Mouse (Mus musculus) intestine, embryonic 16.5 days (tissue): ENCODE results near the gene Uqcrh. TPM values are rescaled to one million over a fixed set of nuclear protein-coding genes. Genes with fewer than 3 reads are reported as not detected.

Source experiments
- ATAC-seq: fragments of 200-750 bp; cut with Nextera tagmentation; 2 replicates; pipeline ENCODE4 v1.8.0; 2017; ENCODE audit warnings: moderate TSS enrichment, moderate library complexity
- H3K27ac ChIP-seq: fragments of 300-500 bp; sonication (generic); 2 replicates; pipeline ENCODE4 v1.5.1; 2014; ENCODE audit warnings: mild to moderate bottlenecking, low read length
- H3K27me3 ChIP-seq: fragments of 300-500 bp; sonication (generic); replicated peaks from 2 replicates; pipeline ENCODE4 v1.6.1; 2014; ENCODE audit warnings: low read length, control low read depth, mixed read lengths; ENCODE audit not compliant: control insufficient read depth, insufficient read depth
- H3K36me3 ChIP-seq: fragments of 300-500 bp; sonication (generic); 2 replicates; pipeline ENCODE4 v1.6.1; 2014; ENCODE audit warnings: low read length, control low read depth; ENCODE audit not compliant: control insufficient read depth, insufficient read depth
- H3K4me1 ChIP-seq: fragments of 300-500 bp; sonication (generic); 2 replicates; pipeline ENCODE4 v1.6.1; 2014; ENCODE audit warnings: low read length, control low read depth, mixed read lengths; ENCODE audit not compliant: control insufficient read depth, insufficient read depth
- H3K4me2 ChIP-seq: fragments of 300-500 bp; sonication (generic); 2 replicates; pipeline ENCODE4 v1.6.1; 2014; ENCODE audit warnings: low read depth, low read length, control low read depth
- H3K4me3 ChIP-seq: fragments of 300-500 bp; sonication (generic); 2 replicates; pipeline ENCODE4 v1.5.1; 2014; ENCODE audit warnings: mild to moderate bottlenecking, low read length
- H3K9ac ChIP-seq: fragments of 300-500 bp; sonication (generic); 2 replicates; pipeline ENCODE4 v1.6.1; 2014; ENCODE audit warnings: low read depth, low read length
- H3K9me3 ChIP-seq: fragments of 300-500 bp; sonication (generic); 2 replicates; pipeline ENCODE4 v1.6.1; 2016; ENCODE audit warnings: low read length, control low read depth; ENCODE audit not compliant: control insufficient read depth
- WGBS: fragments of 180-500 bp; shearing (Covaris S2); extraction: QIAGEN DNeasy Blood & Tissue Kit; methylation state at CpG from one replicate; pipeline ENCODE4 v1.1.7; 2014; 5-methylcytosine and 5-hydroxymethylcytosine counted together
- polyA plus RNA-seq: library from polyadenylated mRNA; unstranded; fragments of >200 nt; fragmentation: Nextera tagmentation; extraction: Ambion mirVana; gene quantifications from 2 replicates; pipeline ENCODE4 v1.2.1, GENCODE M21; 2015

Uqcrh gene
- polyA plus RNA-seq, result 745 and 751 TPM in 2 replicates

DNA sequence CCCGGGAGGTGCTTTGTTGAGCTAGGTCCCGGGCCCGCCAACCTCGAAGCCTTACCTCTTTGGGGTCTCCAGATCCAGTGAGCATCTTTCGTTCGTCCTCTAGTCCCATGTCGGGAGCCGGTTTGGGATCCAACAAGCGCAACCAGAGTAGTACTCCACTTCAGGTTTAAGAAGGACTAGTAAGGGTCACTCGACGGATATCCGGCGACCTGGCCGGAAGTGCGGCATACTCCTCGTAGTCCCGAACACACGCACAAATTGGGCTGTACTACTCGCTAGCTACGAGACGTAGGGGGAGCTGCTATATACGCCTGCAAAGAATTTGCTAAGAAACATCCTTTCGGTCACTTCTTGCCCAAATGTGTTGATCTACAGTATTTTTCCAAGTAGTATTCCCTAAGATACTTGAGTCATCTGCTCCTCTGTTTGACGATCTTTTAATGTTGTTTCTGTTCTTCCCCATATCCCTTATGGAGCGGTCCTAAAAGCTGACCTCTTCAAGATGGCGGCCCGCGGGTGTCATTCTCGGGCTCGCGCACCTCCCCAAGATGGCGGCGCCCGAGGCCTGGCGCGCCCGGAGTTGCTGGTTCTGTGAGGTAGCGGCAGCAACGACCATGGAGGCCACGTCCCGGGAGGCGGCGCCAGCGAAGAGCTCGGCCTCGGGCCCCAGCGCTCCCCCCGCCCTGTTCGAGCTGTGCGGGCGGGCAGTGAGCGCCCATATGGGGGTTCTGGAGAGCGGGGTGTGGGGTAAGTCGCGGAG, at the start of gene Uqcrh, which contains the start of gene Lrrc41:
TSS of gene Uqcrh (minus strand) at position 211 of the 760 bp plus-strand sequence.
TSS of gene Lrrc41 (plus strand) at position 409 of the 760 bp plus-strand sequence.
- peaks cover 3% of the 10 kb centered on the region; the same call in 1 of the 2 replicates for H3K36me3 ChIP-seq
- H3K27me3 ChIP-seq, result no peaks in the 10 kb centered on the region
- WGBS, result under 1% methylated on average over 55 of the region's 55 CpGs
- H3K4me3 ChIP-seq, result peak within 1 kb of the TSS; percentile 99
- H3K9me3 ChIP-seq, result no peaks in the 10 kb centered on the region
- H3K9ac ChIP-seq, result peak within 1 kb of the TSS; percentile 100
- peak within 1 kb of the TSS; percentile 94 for H3K4me2 ChIP-seq
- peak; percentile 92 for ATAC-seq
- peaks cover 28% of the 10 kb centered on the region for H3K4me1 ChIP-seq
- H3K27ac ChIP-seq, result peak within 1 kb of the TSS; percentile 96

- Histone ChIP-seq H3K27me3 (no peaks in the 10 kb centered on the region), H3K4me3 (peak within 1 kb of the TSS; percentile 54), H3K36me3 (no peaks in the 10 kb centered on the region), H3K9ac (peak within 1 kb of the TSS; percentile 66), H3K27ac (peak within 1 kb of the TSS; percentile 43), H3K4me1 (peaks cover 8% of the 10 kb centered on the region; the same call in 1 of the 2 replicates), H3K9me3 (no peaks in the 10 kb centered on the region), H3K4me2 (peak within 1 kb of the TSS; percentile 66)
- peak; percentile 96 for ATAC-seq
- WGBS, result 4% methylated on average over 24 of the region's 24 CpGs
Observed at GRCm38 (mm10) chr4:116123602-116124519, 49.0 kb upstream of the Uqcrh start, which contains the start of the genes Rad54l and Pomgnt1. Gene Rad54l, minus strand, starts transcription at chr4:116123690. Gene Pomgnt1, plus strand, starts transcription at chr4:116123840.

DNA sequence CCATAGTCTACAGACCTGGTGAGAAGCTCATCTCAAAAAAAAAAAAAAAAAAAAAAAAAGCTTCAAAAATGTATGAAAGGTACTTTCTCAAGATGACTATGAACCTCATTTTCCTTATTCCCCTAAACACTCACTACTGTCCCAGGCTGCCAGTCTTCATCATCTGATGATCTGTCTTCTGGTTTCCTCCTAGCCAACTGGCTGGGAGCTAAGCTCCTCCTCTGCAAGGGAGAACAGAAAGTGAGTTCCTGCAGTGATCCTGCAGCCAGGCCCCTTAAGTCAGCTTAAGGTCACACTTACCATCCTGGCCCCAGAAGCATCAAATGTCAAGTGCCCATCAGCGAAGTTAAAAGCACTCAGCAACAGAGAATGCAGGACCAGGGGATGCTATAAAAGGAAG, 47.9 kb upstream of the Uqcrh start:
- Histone ChIP-seq H3K9me3 (no peaks in the 10 kb centered on the region), H3K27me3 (no peaks in the 10 kb centered on the region), H3K4me1 (peaks cover 8% of the 10 kb centered on the region; the same call in 1 of the 2 replicates), H3K4me3 (peak overlapping the region; percentile 54), H3K36me3 (no peaks in the 10 kb centered on the region), H3K9ac (peak overlapping the region; percentile 66), H3K27ac (no peak overlapping the region), H3K4me2 (peak overlapping the region; percentile 66)
- 0% methylated on average over 1 of the region's 1 CpGs for WGBS
- ATAC-seq, result no peak

DNA sequence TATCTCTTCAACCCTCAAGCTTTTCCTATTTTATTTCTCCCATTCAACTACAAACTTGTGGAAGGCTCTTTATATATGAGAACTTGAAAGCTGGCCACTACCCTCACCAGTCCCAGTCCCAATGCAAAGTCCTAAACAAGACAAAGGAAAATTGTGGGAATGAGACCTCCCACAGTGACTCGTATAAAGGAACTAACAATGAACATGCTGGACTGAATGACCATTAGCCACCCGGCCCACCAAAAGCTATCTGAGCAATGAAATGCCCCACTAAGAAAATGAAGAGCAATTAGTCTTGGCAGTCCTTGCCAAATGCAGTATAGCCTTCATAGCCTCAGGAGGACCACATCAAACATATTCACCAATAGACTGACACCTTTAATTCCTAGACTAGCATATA, 36.6 kb upstream of the Uqcrh start:
- 83% methylated on average over 2 of the region's 2 CpGs for WGBS
- Histone ChIP-seq H3K9me3 (no peaks in the 10 kb centered on the region), H3K4me2 (no peak overlapping the region), H3K4me3 (no peak overlapping the region), H3K27me3 (no peaks in the 10 kb centered on the region), H3K9ac (no peak overlapping the region), H3K4me1 (no peaks in the 10 kb centered on the region), H3K27ac (no peak overlapping the region), H3K36me3 (0 out of 2 replicates have a peak, but pooled peaks cover 3% of the 10 kb centered on the region)
- ATAC-seq, result no peak

- Histone ChIP-seq H3K4me2 (no peak overlapping the region), H3K9me3 (no peaks in the 10 kb centered on the region)
Observed at GRCm38 (mm10) chr4:116110695-116111094, 35.8 kb upstream of the Uqcrh start.

DNA sequence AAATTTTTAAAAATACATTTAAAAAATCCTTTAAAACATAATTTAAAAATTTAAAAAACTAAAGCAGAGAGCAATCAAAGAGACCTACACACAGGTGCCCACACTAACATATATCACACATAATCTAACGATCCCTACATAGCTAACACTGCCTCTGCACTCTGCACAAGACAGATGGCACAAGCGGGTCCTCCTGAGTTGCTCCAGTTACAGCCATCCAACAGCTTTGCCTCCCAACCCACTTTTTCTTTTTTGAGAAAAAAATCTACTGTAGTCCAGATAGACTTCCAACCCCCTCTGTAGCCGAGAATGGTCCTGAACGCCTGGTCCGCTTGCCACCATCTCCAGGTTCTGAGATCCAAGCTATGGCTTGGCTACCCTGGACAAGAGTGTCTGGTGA, 30.4 kb upstream of the Uqcrh start:
- no peaks in the 10 kb centered on the region for H3K4me1 ChIP-seq
- no peak overlapping the region for H3K4me3 ChIP-seq
- H3K9ac ChIP-seq, result no peak overlapping the region
- no peak for ATAC-seq
- H3K27ac ChIP-seq, result no peak overlapping the region
- no peak overlapping the region for H3K4me2 ChIP-seq
- no peaks in the 10 kb centered on the region for H3K27me3 ChIP-seq
- WGBS, result 95% methylated on average over 5 of the region's 5 CpGs
- peaks cover 5% of the 10 kb centered on the region; the same call in 1 of the 2 replicates for H3K36me3 ChIP-seq
- no peaks in the 10 kb centered on the region for H3K9me3 ChIP-seq

More at GRCm38 (mm10) chr4:116110695-116111094, 35.8 kb upstream of the Uqcrh start:
- WGBS, result 85% methylated on average over 6 of the region's 6 CpGs
- H3K27me3 ChIP-seq, result no peaks in the 10 kb centered on the region
- H3K9ac ChIP-seq, result no peak overlapping the region
- no peaks in the 10 kb centered on the region for H3K4me1 ChIP-seq
- no peak overlapping the region for H3K27ac ChIP-seq
- peak; percentile 77 for ATAC-seq
- H3K36me3 ChIP-seq, result 0 out of 2 replicates have a peak, but pooled peaks cover 3% of the 10 kb centered on the region
- no peak overlapping the region for H3K4me3 ChIP-seq

DNA sequence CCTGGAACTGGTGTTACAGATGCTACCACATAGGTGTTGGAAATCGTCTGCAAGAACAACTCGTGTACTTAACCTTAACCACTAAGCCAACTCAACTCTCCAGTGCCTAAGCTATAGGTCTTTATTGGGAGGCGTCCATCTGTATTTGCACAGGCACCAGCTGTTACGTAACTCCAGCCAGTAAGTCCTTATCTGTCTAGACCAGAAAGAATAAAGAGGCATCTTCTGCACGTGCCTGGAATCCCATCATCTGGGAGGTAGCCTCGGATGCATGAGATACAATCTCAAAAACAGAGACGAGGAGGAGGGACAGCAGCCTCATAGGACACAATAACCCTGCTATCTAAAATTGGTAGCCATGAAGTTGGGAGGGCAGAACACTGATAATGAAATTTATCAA, 26.1 kb upstream of the Uqcrh start:
- 78% methylated on average over 7 of the region's 7 CpGs for WGBS
- Histone ChIP-seq H3K36me3 (peaks cover 28% of the 10 kb centered on the region), H3K9ac (no peak overlapping the region), H3K27ac (no peak overlapping the region), H3K4me1 (no peaks in the 10 kb centered on the region), H3K9me3 (no peaks in the 10 kb centered on the region), H3K4me2 (no peak overlapping the region), H3K27me3 (no peaks in the 10 kb centered on the region), H3K4me3 (no peak overlapping the region)
- no peak for ATAC-seq

GRCm38 (mm10) chr4:116097211-116097610, 22.3 kb upstream of the Uqcrh start:
- Histone ChIP-seq H3K9ac (no peak overlapping the region), H3K4me3 (no peak overlapping the region), H3K9me3 (no peaks in the 10 kb centered on the region), H3K4me2 (no peak overlapping the region), H3K27me3 (no peaks in the 10 kb centered on the region), H3K36me3 (peaks cover 33% of the 10 kb centered on the region), H3K27ac (no peak overlapping the region), H3K4me1 (no peaks in the 10 kb centered on the region)
- WGBS, result 57% methylated on average over 8 of the region's 8 CpGs
- peak; percentile 26; the same call in 1 of the 2 replicates for ATAC-seq

GRCm38 (mm10) chr4:116096291-116096690, 21.4 kb upstream of the Uqcrh start:
- H3K4me2 ChIP-seq, result no peak overlapping the region
- no peaks in the 10 kb centered on the region for H3K27me3 ChIP-seq
- H3K9me3 ChIP-seq, result no peaks in the 10 kb centered on the region
- H3K4me3 ChIP-seq, result no peak overlapping the region
- no peaks in the 10 kb centered on the region for H3K4me1 ChIP-seq
- 86% methylated on average over 10 of the region's 10 CpGs for WGBS
- H3K36me3 ChIP-seq, result peaks cover 33% of the 10 kb centered on the region
- no peak for ATAC-seq
- H3K9ac ChIP-seq, result no peak overlapping the region
- no peak overlapping the region for H3K27ac ChIP-seq
